Mouse (Mus musculus) limb, embryonic 12.5 days (tissue): ENCODE data around the gene Tm9sf3. TPM values are rescaled to one million over a fixed set of nuclear protein-coding genes. Genes with fewer than 3 reads are reported as not detected.

Source experiments
- ATAC-seq: fragments of 200-750 bp; cut with Nextera tagmentation; 2 replicates; pipeline ENCODE4 v1.8.0; 2017; ENCODE audit warnings: low read depth, moderate TSS enrichment; ENCODE audit not compliant: insufficient number of reproducible peaks, insufficient read depth, low FRiP score, low TSS enrichment
- H3K27ac ChIP-seq: fragments of 300-500 bp; sonication (generic); 2 replicates; pipeline ENCODE4 v1.5.1; 2016; ENCODE audit warnings: mild to moderate bottlenecking, moderate library complexity
- H3K27me3 ChIP-seq: fragments of 300-500 bp; sonication (generic); 2 replicates; pipeline ENCODE4 v1.6.1; 2016; ENCODE audit warnings: mild to moderate bottlenecking, moderate library complexity
- H3K36me3 ChIP-seq: fragments of 300-500 bp; sonication (generic); 2 replicates; pipeline ENCODE4 v1.6.1; 2016; ENCODE audit warnings: mild to moderate bottlenecking, moderate library complexity
- H3K4me1 ChIP-seq: fragments of 300-500 bp; sonication (generic); replicated peaks from 2 replicates; pipeline ENCODE4 v1.6.1; 2016
- H3K4me2 ChIP-seq: fragments of 300-500 bp; sonication (generic); 2 replicates; pipeline ENCODE4 v1.6.1; 2016; ENCODE audit warnings: mild to moderate bottlenecking, moderate library complexity
- H3K4me3 ChIP-seq: fragments of 300-500 bp; sonication (generic); replicated peaks from 2 replicates; pipeline ENCODE4 v1.5.1; 2016; ENCODE audit warnings: mild to moderate bottlenecking
- H3K9ac ChIP-seq: fragments of 300-500 bp; sonication (generic); replicated peaks from 2 replicates; pipeline ENCODE4 v1.6.1; 2016; ENCODE audit warnings: mild to moderate bottlenecking, moderate library complexity
- H3K9me3 ChIP-seq: fragments of 300-500 bp; sonication (generic); 2 replicates; pipeline ENCODE4 v1.6.1; 2016; ENCODE audit warnings: mild to moderate bottlenecking, moderate library complexity
- WGBS: fragments of 180-500 bp; shearing (Covaris S2); methylation state at CpG from one replicate; pipeline ENCODE4 v1.1.7; 2016; 5-methylcytosine and 5-hydroxymethylcytosine counted together
- polyA plus RNA-seq: library from polyadenylated mRNA; unstranded; fragments of >200 nt; fragmentation: Nextera tagmentation; extraction: Ambion mirVana; gene quantifications from 2 replicates; pipeline ENCODE4 v1.2.1, GENCODE M21; 2016

Tm9sf3 gene
- polyA plus RNA-seq, 1 experiment from 2014 or later = 141 TPM

- Histone ChIP-seq H3K4me1 (peaks cover 27% of the 10 kb centered on the region), H3K27me3 (no peaks in the 10 kb centered on the region), H3K36me3 (peaks cover 7% of the 10 kb centered on the region; the same call in 1 of the 2 replicates), H3K9me3 (no peaks in the 10 kb centered on the region), H3K4me2 (no peak overlapping the region), H3K4me3 (no peak overlapping the region), H3K9ac (no peak overlapping the region), H3K27ac (no peak overlapping the region)
- 84% methylated on average over 3 of the region's 3 CpGs for WGBS
- ATAC-seq = no peak
These were observed 3.1 kb downstream of the Tm9sf3 start for GRCm38 (mm10) chr19:41260736-41261135.

DNA sequence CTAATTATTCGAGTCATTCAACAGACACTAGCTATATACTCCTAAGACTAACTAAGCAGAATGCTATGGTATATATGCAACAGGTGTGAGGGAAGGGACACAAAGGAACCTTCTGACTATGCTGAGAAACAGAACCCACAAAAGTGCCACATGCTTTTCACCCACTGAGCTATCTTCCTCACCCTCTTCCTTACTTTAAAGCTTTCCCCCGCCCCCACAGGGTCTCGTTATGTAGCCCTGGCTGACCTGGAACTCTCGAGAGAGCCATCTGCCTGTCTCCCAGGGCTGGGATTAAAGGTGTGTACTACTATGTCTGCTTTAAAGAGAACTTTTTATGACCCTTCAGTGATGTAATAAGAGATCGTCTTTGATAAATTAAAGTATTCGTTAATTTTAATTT lies 4.5 kb downstream of the Tm9sf3 start:
- Histone ChIP-seq H3K27me3 (no peaks in the 10 kb centered on the region), H3K9ac (no peak overlapping the region), H3K4me1 (peaks cover 27% of the 10 kb centered on the region), H3K27ac (no peak overlapping the region), H3K4me2 (no peak overlapping the region), H3K9me3 (no peaks in the 10 kb centered on the region), H3K36me3 (peaks cover 14% of the 10 kb centered on the region; the same call in 1 of the 2 replicates), H3K4me3 (no peak overlapping the region)
- ATAC-seq = no peak
- 62% methylated on average over 6 of the region's 6 CpGs for WGBS

DNA sequence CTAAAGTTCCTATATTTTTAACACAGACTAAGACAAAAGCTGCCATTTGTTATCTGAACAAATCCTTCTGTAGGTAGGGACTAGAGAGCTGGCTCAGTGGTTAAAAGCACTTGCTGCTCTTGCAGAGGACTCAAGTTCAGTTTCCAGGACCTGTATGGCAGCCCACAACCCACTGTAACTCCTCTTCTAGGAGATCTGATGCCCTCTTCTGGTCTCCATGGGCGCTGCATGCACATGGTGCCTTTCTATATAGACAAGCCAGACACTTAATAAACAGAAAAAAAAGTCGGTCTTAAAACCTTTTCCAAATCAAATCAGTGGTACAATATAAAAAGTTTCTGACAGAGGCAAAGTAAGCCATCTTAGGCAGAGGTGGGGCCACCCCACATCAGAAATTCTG lies 5.1 kb downstream of the Tm9sf3 start:
- Histone ChIP-seq H3K27ac (no peak overlapping the region), H3K9ac (no peak overlapping the region), H3K27me3 (no peaks in the 10 kb centered on the region), H3K36me3 (peaks cover 16% of the 10 kb centered on the region; the same call in 1 of the 2 replicates), H3K9me3 (no peaks in the 10 kb centered on the region), H3K4me1 (peaks cover 27% of the 10 kb centered on the region), H3K4me2 (no peak overlapping the region), H3K4me3 (no peak overlapping the region)
- WGBS = 37% methylated on average over 2 of the region's 2 CpGs
- ATAC-seq = no peak

DNA sequence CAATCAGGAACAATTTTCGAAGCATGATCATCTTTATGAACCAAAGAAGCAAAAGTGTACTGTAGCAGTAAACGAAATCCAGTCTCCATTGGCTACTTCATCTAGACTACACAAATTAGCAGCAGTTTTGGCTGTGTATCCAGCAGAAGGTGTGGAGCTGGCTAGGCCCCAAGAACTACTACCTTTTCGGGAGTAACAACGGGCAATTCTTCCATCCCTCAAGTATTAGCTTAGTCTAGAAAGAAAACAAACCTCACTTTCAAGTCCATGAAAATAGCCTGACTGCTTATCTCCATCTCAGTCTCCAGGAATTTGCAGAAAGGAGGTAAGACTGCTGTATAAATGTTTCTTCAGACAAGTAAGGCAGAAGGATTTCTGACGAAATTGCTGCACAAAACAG lies 9.2 kb downstream of the Tm9sf3 start:
- Histone ChIP-seq H3K27ac (no peak overlapping the region), H3K36me3 (peaks cover 17% of the 10 kb centered on the region; the same call in 1 of the 2 replicates), H3K9me3 (no peaks in the 10 kb centered on the region), H3K4me1 (peaks cover 5% of the 10 kb centered on the region), H3K4me2 (no peak overlapping the region), H3K4me3 (no peak overlapping the region), H3K9ac (no peak overlapping the region), H3K27me3 (no peaks in the 10 kb centered on the region)
- 89% methylated on average over 5 of the region's 5 CpGs for WGBS
- ATAC-seq = no peak

DNA sequence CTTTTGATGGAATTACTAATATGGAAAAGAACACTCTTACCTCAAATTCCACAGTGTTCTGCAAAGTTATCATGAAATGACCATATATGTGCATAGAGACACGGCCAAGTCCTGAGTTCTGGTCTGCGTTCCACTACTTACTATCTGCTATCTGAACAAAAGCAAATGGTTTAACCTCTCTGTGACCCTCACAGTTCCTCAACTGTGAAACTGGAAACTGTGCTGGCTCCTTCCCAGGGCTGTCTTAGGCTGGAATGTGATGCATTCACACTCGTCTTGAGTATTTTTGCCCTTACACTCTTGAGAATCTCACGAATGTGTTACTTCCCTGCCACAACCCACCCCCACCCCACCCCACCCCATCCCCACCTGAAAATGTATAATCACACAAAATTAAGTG lies 14.8 kb downstream of the Tm9sf3 start:
- WGBS = 76% methylated on average over 4 of the region's 4 CpGs
- Histone ChIP-seq H3K4me3 (no peak overlapping the region), H3K27me3 (no peaks in the 10 kb centered on the region), H3K36me3 (peaks cover 37% of the 10 kb centered on the region), H3K9ac (no peak overlapping the region), H3K4me2 (no peak overlapping the region), H3K27ac (no peak overlapping the region; the same call in 1 of the 2 replicates), H3K9me3 (no peaks in the 10 kb centered on the region), H3K4me1 (no peaks in the 10 kb centered on the region)
- no peak for ATAC-seq

DNA sequence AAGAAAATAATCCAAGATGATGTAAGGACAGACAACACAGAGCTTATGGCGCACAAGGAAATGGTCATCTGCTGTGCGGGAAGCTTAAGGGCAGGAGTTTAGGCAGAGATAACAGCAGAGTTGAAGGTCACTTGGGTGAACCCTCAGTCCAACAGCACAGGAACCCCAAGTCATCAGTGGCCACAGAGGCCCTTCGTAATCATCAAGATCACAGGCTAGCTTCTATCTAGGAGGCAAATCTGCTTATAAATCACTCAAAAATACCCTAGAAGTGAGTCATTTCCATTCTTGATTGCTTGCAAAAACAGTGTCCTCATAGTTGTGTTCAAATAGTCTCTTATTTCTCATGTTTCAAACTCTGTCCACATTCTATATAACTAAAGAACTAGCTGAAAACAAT lies 15.5 kb downstream of the Tm9sf3 start:
- Histone ChIP-seq H3K9ac (no peak overlapping the region), H3K27ac (no peak overlapping the region), H3K4me1 (no peaks in the 10 kb centered on the region), H3K4me3 (no peak overlapping the region), H3K4me2 (no peak overlapping the region), H3K36me3 (peaks cover 38% of the 10 kb centered on the region), H3K9me3 (no peaks in the 10 kb centered on the region), H3K27me3 (no peaks in the 10 kb centered on the region)
- WGBS = 93% methylated on average over 3 of the region's 3 CpGs
- ATAC-seq = no peak

DNA sequence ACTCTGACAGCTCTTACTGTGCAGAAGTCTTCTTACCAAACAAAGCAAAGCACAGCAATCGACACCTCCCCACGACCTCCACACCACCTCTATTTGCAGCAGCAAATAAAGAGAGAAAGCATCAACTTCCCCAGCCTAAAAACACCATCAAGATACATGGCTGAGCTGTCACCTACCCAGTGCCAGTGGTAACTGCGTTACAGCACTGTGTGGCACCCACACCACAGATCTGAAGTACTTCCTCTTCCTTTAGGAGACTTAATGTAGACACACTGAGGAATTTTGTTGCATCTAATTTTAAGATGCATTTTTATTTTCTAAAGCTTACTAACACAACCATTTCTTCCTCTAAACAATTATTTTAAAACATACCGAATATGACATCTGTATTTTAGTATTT lies 17.5 kb downstream of the Tm9sf3 start:
- no peaks in the 10 kb centered on the region for H3K4me1 ChIP-seq
- H3K27me3 ChIP-seq = no peaks in the 10 kb centered on the region
- H3K36me3 ChIP-seq = peaks cover 53% of the 10 kb centered on the region
- no peak overlapping the region for H3K4me2 ChIP-seq
- no peak overlapping the region for H3K9ac ChIP-seq
- H3K4me3 ChIP-seq = no peak overlapping the region
- H3K27ac ChIP-seq = no peak overlapping the region
- no peaks in the 10 kb centered on the region for H3K9me3 ChIP-seq
- no peak for ATAC-seq
- WGBS = 84% methylated on average over 4 of the region's 4 CpGs

DNA sequence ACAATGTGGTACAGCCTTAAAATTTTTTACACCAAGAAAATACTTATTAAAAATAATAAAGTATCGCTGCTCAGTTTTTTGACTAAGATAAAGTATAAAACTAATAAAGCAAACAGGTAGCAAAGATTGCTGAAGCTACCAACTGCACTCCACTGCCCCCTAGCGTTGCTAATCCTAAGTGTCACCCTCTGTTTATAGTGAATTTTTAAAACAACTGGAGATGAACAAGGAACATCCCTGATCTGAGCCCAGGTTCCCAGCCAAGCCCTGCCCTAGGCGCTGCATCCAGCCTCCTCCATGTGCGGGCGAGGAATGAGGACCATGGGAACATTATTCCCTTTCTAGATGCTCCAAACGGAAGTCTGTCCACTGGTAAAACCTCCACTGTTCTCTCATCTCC lies 19.2 kb downstream of the Tm9sf3 start:
- ATAC-seq = no peak
- Histone ChIP-seq H3K4me2 (no peak overlapping the region), H3K36me3 (peaks cover 67% of the 10 kb centered on the region)

GRCm38 (mm10) chr19:41241997-41242396 lies 21.8 kb downstream of the Tm9sf3 start:
- H3K27ac ChIP-seq = no peak overlapping the region
- WGBS = 90% methylated on average over 5 of the region's 5 CpGs
- H3K4me2 ChIP-seq = no peak overlapping the region
- no peaks in the 10 kb centered on the region for H3K9me3 ChIP-seq
- no peaks in the 10 kb centered on the region for H3K27me3 ChIP-seq
- no peak for ATAC-seq
- no peak overlapping the region for H3K9ac ChIP-seq
- H3K36me3 ChIP-seq = peaks cover 73% of the 10 kb centered on the region
- H3K4me1 ChIP-seq = no peaks in the 10 kb centered on the region
- no peak overlapping the region for H3K4me3 ChIP-seq

More for the DNA sequence above, 19.2 kb downstream of the Tm9sf3 start:
- Histone ChIP-seq H3K4me3 (no peak overlapping the region), H3K27ac (no peak overlapping the region), H3K4me1 (no peaks in the 10 kb centered on the region), H3K9me3 (no peaks in the 10 kb centered on the region), H3K27me3 (no peaks in the 10 kb centered on the region), H3K9ac (no peak overlapping the region)
- 68% methylated on average over 6 of the region's 6 CpGs for WGBS

- ATAC-seq = no peak
- Histone ChIP-seq H3K27me3 (no peaks in the 10 kb centered on the region), H3K4me1 (no peaks in the 10 kb centered on the region), H3K9ac (no peak overlapping the region), H3K4me3 (no peak overlapping the region), H3K9me3 (no peaks in the 10 kb centered on the region), H3K27ac (no peak overlapping the region), H3K4me2 (no peak overlapping the region), H3K36me3 (peaks cover 86% of the 10 kb centered on the region)
- WGBS = 86% methylated on average over 4 of the region's 4 CpGs
These were observed 30.1 kb downstream of the Tm9sf3 start for GRCm38 (mm10) chr19:41233698-41234097.

- H3K4me1 ChIP-seq = peaks cover 15% of the 10 kb centered on the region
- no peaks in the 10 kb centered on the region for H3K9me3 ChIP-seq
- no peak overlapping the region for H3K4me2 ChIP-seq
- H3K27ac ChIP-seq = no peak overlapping the region
- 8% methylated on average over 7 of the region's 7 CpGs for WGBS
- H3K9ac ChIP-seq = no peak overlapping the region
- H3K4me3 ChIP-seq = no peak overlapping the region
- ATAC-seq = no peak
- peaks cover 55% of the 10 kb centered on the region for H3K27me3 ChIP-seq
- H3K36me3 ChIP-seq = peaks cover 20% of the 10 kb centered on the region
These were observed 55.5 kb downstream of the Tm9sf3 start for GRCm38 (mm10) chr19:41208326-41208725.

GRCm38 (mm10) chr19:41206811-41207344 lies 56.9 kb downstream of the Tm9sf3 start, which contains the start of gene Tll2:
Gene Tll2, minus strand, starts transcription at chr19:41206835.
- peaks cover 65% of the 10 kb centered on the region for H3K27me3 ChIP-seq
- H3K9ac ChIP-seq = peak within 1 kb of the TSS; percentile 52
- H3K9me3 ChIP-seq = no peaks in the 10 kb centered on the region
- H3K4me1 ChIP-seq = peaks cover 15% of the 10 kb centered on the region
- peak within 1 kb of the TSS; percentile 99 for H3K4me2 ChIP-seq
- WGBS = under 1% methylated on average over 32 of the region's 32 CpGs
- peaks cover 11% of the 10 kb centered on the region for H3K36me3 ChIP-seq
- H3K4me3 ChIP-seq = peak within 1 kb of the TSS; percentile 49
- no peak within 1 kb of the TSS for H3K27ac ChIP-seq
- ATAC-seq = peak; percentile 95; the same call in 1 of the 2 replicates
